Mouse (Mus musculus) lung, postnatal 0 days (tissue): ENCODE results near the gene Urgcp.

Experiments used
- CTCF ChIP-seq: IDR thresholded peaks from 2 replicates; pipeline ENCODE4 v1.5.1; 2016; ENCODE audit warnings: antibody characterized with exemption, mild to moderate bottlenecking
- EP300 ChIP-seq: IDR thresholded peaks from 2 replicates; pipeline ENCODE4 v1.6.1; 2016; ENCODE audit warnings: antibody characterized with exemption, mild to moderate bottlenecking, control low read depth

- TF ChIP-seq CTCF, result peak; percentile 59
- no peak for TF ChIP-seq EP300
These were observed 16.3 kb upstream of the Urgcp start for GRCm38 (mm10) chr11:5778481-5778880.
